Mouse (Mus musculus): ENCODE results near the gene Hist2h3b.
"Not testable (repeated sequence)": the region's sequence is repeated elsewhere in the genome, so short reads cannot be mapped to it uniquely, and the experiment has no call there.

The Hist2h3b gene

GRCm38 (mm10) chr3:96262216-96262875 is 6.1 kb upstream of the Hist2h3b start:
- in situ Hi-C loops (cut with MboI): no loop called here

GRCm38 (mm10) chr3:96262979-96263550 is 5.4 kb upstream of the Hist2h3b start, which contains the start of gene Hist2h4:
Gene Hist2h4, minus strand, starts transcription at chr3:96263311.
- in situ Hi-C loops (cut with MboI): no loop called here

GRCm38 (mm10) chr3:96263558-96264403 is 4.7 kb upstream of the Hist2h3b start:
- in situ Hi-C loops (cut with MboI): no loop called here

GRCm38 (mm10) chr3:96264404-96264949 is 4.0 kb upstream of the Hist2h3b start:
- in situ Hi-C loops (cut with MboI): no loop called here

- in situ Hi-C loops (cut with MboI): loop anchor here (5.0 kb wide), 1 partner anchor 44 kb away; the partner anchor contains the start of genes Hist2h2ac and Hist2h2be
Observed at GRCm38 (mm10) chr3:96266132-96266710, 2.2 kb upstream of the Hist2h3b start.

- in situ Hi-C loops (cut with MboI): loop anchor here (5.0 kb wide), 1 partner anchor 45 kb away; the partner anchor contains the start of genes Hist2h2ac and Hist2h2be
Observed at GRCm38 (mm10) chr3:96267541-96267940, 913 bp upstream of the Hist2h3b start.

- in situ Hi-C loops (cut with MboI): loop anchor here (5.0 kb wide), 1 partner anchor 47 kb away; the partner anchor contains the start of genes Hist2h2ac and Hist2h2be
Observed at GRCm38 (mm10) chr3:96268776-96269378, 423 bp downstream of the Hist2h3b start.

- in situ Hi-C loops (cut with MboI): loop anchor here (5.0 kb wide), 1 partner anchor 47 kb away; the partner anchor contains the start of genes Hist2h2ac and Hist2h2be
Observed at GRCm38 (mm10) chr3:96269511-96270474, 1.3 kb downstream of the Hist2h3b start, which contains the start of gene Hist2h2bb. Gene Hist2h2bb, plus strand, starts transcription at chr3:96269752.

GRCm38 (mm10) chr3:96273591-96274465 is 5.4 kb downstream of the Hist2h3b start:
- in situ Hi-C loops (cut with MboI): no loop called here

GRCm38 (mm10) chr3:96277428-96277799 is 9.0 kb downstream of the Hist2h3b start:
- in situ Hi-C loops (cut with MboI): no loop called here

GRCm38 (mm10) chr3:96277800-96278624 is 9.6 kb downstream of the Hist2h3b start:
- in situ Hi-C loops (cut with MboI): no loop called here

- in situ Hi-C loops (cut with MboI): no loop called here
Observed at GRCm38 (mm10) chr3:96280660-96281059, 12.2 kb downstream of the Hist2h3b start.

GRCm38 (mm10) chr3:96284457-96284856 is 16.0 kb downstream of the Hist2h3b start:
- in situ Hi-C loops (cut with MboI): no loop called here

- in situ Hi-C loops (cut with MboI): not testable (repeated sequence)
Observed at GRCm38 (mm10) chr3:96287334-96287733, 18.9 kb downstream of the Hist2h3b start.

GRCm38 (mm10) chr3:96289201-96289600 is 20.7 kb downstream of the Hist2h3b start:
- in situ Hi-C loops (cut with MboI): no loop called here

GRCm38 (mm10) chr3:96290727-96291126 is 22.3 kb downstream of the Hist2h3b start:
- in situ Hi-C loops (cut with MboI): loop anchor here (10.0 kb wide), 1 partner anchor 124 kb away; no protein-coding TSS in a partner anchor

- in situ Hi-C loops (cut with MboI): loop anchor here (10.0 kb wide), 1 partner anchor 122 kb away; no protein-coding TSS in a partner anchor
Observed at GRCm38 (mm10) chr3:96292641-96293040, 24.2 kb downstream of the Hist2h3b start.

- in situ Hi-C loops (cut with MboI): loop anchor here (10.0 kb wide), 1 partner anchor 121 kb away; no protein-coding TSS in a partner anchor
Observed at GRCm38 (mm10) chr3:96293368-96293767, 24.9 kb downstream of the Hist2h3b start.
